Mouse (Mus musculus): ENCODE data around the gene Gm36864.

Gene Gm36864

DNA sequence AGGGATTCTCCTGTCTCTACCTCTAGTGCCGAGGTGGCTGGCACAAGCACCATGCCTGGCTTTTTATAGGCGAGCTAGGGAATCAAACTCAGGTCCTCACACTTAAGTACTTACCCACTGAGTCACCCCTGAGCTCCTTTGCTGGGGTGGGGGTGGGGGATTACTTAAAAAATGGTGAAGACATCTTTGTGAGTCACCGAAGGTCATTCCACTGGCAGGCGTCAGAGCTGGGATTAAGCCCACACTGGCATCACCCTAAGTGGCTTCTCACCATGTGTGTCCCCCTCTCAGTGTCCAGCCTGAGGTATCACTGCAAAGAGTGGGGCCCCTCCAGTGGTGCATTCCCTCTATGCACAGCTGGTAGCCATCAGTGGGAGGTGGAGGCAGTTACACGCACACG is 24.4 kb downstream of the Gm36864 start:
- DNase-seq = no peak

DNA sequence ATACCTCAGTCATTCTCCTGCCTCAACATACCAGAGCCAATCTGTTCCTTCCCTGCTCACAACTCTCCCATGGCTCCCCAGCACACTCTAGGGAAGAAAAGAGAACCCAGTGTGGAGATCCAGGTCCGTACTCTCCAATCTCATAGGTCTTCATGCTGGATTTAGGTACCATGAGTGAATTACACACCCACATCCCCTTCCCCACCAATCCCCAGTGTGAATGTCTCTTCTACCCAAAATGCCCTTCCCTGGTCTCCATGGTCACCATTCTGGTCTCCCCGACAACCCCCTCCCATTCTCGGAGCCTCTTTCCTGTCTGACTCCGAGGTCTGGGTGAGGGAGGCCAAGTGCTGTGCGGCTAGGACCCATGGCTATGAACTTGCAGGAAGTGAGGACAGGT is 25.2 kb downstream of the Gm36864 start, which contains the start of gene Gm15517:
Gm15517 (plus strand) TSS at position 301 of the 400 bp plus-strand sequence.
- no peak for DNase-seq

DNA sequence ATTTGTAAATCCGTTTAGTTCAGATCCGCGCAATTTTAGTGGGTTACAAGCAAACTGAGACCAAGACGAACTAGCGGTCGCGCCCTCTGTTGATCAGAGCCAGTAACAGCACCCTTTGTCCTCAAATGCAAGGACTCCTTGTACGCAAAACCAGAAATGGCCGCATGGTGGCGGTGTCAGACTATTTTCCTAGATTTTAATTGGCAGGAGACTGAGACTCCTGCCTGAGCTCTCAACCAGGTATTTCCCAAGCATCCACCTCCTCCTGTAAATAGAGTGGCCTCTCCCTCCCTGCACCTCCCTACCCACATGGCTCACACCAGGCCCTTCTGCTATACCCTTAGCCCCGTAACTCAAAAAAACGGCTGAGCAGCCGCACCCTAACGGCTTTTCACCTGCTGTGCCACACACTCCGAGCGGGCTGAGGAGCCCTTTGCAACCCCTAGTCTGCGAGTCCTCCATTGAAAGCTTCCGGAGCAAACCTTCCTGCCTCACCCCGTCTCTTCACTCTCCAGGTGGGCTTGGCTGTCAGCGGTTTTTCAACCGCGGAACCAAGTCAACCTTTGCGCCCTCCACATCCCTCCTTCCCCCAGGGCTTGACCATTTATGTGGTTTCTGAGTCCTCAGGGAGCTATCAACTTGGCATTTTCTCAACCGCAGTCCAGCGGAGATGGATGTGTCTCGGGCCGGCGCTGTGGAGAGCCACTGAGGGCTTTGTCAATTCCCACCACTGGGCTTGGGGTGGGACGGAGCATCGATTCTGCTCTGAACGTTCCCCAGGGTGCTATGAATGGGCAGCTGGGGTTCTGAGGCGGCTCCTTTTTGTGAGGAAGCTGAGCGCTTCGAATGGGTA is 27.0 kb downstream of the Gm36864 start:
- DNase-seq = peak; percentile 98 to 100

DNA sequence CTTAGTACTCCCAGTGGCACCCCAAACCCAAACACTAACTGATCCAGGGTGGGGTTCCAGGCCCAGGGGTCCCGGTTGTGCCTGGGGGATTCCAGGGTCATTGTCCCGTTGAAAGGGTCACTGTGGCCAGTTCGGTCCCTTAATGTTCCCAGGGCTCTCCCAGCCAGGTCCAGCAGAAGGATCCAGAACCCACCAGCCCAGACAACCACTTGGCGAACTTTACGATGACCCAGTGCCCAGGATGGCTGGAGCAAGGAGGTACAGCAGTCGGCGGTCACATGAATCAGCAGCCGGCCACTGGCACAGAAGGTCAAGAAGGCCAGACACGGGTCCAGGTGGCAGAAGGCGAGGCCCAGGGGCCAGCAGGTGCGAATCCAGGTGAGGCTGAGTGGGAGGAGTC is 32.1 kb downstream of the Gm36864 start:
- no peak for DNase-seq

DNA sequence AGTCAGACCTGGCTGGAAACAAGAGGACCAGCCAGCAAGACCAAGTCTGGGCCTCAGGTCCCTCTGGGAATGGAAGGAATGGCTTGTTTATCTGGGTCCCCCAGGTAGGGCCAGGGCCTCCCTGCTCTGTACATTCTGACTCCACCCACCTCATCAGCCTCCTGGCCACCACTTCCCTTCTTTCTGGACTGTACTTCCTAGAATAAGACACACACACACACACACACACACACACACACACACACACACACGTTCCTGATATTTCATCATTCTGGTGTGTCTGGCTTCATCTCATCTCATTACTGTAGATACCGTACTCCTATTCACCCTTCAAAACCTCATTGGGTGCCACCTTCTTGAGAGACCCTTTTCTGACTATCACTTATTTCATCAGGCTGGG is 33.4 kb downstream of the Gm36864 start:
- no peak for DNase-seq

DNA sequence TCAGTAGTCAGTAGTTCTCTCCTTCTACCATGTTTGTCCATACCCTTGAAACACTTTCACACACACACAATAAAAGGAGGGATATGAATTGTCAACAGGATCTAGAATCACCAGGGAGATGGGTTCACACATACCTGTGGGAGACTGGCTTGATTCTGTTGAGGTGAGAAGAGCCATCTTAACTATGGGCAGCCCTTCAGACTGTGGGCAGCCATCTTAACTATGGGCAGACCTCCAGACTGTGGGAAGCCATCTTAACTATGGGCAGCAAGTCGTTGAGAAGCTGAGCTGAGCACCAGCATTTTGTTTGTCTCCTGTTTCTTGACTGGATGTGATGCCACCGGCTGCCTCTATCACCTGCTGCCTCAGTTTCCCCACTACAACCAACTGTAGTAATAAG is 35.3 kb downstream of the Gm36864 start:
- peak in 1 of 2 experiments; percentile 31 for DNase-seq

DNA sequence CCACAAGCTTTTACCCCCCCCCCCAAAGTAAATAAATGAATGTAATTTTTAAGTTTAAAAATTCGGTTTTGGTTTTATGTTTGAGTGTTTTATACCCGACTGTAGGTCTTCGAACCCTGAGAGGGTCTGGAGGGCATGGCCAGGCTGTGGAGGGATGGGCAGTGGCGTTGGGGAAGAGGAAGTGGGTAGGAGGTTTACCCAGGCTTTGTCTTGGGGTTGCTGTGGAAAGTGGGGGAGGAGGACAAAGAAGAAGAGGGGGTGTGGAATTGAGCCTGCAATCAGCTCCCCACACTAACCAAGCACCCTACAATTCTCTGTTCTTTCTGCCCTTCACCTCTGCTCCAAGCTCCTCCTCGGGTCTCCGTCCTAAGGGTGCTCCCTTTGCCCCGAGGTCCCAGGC is 36.6 kb downstream of the Gm36864 start:
- DNase-seq = no peak

DNA sequence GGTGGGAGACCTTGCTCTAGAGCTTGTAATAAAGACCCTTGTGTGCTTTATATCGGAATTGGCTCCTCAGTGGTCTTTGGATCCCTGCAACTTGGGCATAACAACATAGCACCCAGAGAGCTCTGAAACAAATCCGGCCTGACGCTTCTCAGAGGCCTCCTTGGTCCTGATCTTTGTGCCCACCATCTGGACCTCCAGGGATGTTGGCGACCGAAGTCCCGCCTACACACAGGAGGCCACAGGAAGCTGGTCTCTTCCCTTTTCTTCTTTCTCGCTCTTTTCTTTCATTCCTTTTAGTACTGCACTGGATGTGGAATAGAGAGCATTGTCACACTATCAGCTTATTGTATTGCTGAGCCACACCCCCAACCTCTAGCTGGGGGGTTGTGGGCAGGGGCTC is 37.5 kb downstream of the Gm36864 start:
- DNase-seq = no peak

DNA sequence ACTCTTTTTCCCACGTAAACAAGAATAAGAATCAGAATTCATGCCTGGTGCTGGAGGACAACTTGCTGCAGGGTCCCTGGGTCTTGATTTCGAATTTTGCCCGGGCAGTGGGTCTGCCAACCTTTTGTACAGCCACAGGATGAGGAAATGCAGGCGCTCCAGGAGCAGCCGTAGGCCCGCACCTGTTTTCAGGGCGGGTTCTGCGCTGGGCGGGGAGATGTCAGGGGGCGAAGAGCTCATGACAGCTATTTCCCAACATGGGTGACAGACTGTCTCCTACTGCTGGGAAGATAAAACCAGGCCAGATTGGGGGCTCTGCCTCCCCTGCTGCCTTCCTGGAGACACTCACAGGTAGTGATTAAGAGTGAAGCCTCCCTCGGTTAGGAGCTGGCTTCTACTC is 38.1 kb downstream of the Gm36864 start:
- DNase-seq = no peak

DNA sequence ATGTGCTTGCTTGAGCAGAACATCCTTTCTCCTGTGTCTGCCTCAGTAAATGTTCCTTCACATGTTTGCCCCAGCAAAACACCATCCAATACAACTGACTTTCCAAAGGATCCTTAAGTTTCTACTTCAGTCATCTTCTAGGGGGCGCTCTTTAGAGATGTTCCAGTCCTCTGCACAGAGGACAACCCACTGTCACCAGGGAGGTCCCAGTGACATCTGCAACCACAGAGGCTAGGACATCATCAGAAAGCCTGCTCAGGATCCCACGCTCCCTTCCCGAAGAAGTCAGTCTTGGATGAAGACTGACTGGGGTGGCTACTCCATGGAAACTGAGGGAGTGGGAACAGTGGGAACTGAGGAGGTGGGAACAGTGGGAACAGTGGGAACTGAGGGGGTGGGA is 39.6 kb downstream of the Gm36864 start:
- DNase-seq = no peak

DNA sequence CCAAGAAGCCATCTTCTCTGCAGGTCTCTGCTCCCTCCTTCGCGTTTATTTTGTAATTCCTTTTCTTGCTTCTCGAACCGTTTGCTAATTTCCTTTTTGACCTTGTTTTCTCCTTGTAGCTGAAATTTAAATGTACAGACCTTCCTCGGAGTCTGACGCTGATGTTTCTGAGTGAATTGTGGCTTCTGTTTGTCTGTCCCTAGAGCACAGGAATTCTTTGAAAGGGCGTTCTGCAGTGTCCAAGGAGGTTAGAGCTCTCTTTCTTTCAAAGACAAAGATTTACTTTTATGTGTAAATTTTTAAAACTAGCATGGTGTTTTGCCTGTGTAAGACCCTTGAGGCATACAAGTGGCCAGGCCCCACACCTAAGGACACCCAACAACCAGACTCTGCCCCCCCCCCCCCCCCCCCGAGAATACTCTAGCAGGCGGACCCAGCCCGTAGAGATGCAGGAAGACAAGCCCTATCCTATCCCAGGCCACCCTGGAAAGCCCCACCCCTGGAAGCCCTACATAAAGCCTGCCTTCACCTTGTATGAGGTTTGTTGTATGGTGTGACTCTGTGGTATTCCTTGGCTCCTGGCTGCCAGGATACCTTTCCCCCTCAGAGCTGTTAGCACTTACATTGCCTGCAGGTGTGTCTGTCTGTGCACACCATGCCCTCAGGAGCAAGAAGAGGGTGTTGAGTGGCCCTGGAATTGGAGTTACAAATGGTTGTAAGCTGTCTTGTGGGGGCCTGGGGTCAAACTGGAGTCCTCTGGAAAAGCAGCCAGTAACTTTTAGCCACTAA is 40.7 kb downstream of the Gm36864 start:
- no peak for DNase-seq

DNA sequence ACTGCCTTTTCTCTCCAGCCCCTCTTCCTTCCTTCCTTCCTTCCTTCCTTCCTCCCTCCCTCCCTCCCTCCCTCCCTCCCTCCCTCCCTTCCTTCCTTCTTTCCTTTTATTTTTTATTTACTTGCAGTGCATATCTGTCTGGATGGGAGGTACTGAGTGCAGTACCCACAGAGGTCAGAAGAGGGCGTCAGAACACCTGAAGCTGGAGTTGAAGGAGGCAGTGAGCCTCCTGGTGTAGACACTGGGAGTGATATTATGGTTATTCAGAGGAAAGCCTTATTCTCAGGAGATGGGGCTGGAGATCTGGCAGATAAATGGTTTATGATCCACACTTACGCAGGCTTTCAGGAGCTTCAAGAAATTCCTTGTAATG is 41.3 kb downstream of the Gm36864 start:
- peak; percentile 76 to 79 for DNase-seq

DNA sequence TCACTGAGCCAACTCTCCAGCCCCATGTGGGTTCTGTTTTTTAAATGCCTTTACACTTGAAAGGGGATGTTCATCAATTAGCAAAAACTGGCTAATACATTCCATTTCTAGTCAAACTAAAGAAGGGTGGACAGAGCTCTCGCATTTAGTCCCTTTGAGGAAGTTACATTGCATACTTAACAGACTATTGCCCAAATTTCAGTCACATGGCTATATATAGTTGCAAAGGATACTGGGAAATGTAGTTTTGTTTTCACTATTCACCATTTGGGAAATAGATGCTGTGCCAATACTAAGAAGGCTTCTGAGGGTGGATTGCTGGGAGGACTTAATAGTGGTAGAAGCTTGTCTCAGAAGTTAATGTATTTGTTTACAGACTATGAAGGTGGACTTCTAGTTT is 45.0 kb downstream of the Gm36864 start:
- DNase-seq = no peak

DNA sequence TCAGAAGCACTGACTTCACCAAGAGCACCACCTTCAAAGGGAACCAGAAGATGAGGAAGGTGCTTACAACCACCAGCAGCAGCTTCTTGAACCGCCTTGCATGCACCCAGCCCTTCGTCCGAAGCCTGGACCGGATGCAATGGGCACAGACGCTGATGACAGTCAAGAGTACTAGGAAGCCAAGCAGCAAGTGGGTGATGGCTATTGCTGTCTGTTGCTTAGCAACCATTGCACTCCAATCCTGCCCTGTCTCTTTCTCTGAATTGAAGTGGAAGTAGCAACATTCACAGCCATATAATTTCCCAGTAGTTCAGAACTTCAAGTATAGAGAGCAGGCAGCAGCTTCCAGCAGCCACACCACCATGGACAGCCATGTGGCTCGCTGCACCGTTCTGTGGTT is 45.6 kb downstream of the Gm36864 start:
- DNase-seq = no peak

DNA sequence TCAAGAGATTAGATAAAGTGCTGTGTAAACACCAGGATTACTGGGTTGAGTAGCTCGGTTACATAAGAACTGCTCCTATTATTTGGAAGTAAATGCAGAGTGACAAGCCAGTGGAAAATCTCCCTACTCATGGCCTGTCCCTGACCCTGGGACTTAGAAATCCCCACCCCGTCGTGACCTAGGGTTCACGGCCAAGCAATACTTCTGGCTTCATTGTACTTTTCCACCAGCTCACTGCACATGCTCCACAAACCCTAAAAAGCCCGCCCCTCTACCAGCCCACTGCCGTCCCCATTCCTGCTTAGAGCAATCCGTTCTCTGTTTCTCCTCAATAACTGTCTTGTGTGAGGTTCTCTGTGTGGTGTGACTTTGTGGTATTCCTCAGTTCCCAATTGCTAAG is 51.8 kb downstream of the Gm36864 start:
- no peak for DNase-seq

DNA sequence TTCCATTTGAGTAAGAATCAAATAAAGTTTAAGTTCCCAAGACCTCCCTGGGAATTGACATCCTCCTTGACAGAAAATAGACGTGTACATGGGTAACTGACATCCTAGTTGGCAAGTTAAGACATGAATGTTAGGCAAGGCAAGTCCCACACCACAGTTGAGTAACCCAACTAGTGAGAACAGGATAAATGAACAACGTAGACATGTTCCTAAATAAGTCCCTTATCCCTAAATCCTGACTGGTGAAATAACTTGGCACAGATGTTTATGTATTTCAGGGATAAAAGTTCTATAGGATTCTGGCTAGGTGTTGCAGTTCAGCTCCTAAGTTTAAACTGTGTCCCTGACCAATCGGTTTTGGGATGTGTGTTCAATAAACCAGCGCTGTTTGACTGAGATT is 55.0 kb downstream of the Gm36864 start:
- no peak for DNase-seq

DNA sequence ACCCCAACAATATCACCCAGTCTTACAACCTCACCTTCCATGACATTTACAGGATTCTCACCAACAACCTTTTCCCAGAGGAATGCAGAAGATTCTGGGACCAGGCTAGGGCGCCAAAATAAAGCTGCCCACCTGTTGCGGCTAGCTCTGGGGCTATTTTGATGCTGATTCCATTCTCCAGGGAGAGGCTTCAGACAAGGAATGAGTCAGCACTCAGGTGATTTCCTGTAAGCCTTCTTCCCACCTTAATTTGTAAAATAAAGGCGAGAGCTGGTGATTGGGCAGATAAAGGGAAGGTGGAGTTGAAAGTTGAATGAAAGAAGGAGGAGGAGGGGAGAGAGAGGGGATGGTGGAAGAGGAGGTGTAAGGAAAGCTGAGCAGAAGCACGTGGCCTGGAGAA is 55.4 kb downstream of the Gm36864 start:
- no peak for DNase-seq

Measured in cerebellum, postnatal 36 days (tissue).